Mouse (Mus musculus): Measurements from ENCODE around the gene Ifi205.

The Ifi205 gene

DNA sequence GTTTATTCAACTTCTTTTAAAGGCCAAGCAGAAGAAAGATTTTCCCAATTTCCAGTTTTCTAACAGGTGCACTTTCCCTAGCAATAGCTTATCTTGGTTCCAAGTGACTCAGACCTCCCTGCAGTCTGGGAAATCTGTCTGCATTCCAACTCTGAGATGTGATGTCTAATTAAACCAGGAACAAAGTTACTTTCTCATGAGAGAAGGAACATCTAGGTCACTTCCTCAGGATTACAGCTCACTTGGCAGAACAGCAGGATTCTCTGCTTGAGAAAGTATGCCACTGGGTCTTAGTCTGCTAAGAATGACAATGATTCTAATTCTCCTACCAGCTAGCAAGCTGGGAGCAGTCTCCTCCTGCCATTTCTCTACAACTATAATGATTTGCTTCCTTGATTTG lies 58.5 kb downstream of the Ifi205 start:
- DNase-seq (ENCODE audit: low read depth in 1 of 2, low spot score in 2 of 2): no peak
